19 mouse cellular contexts compared by ENCODE assay signal in genomic region chr1:172214748-172215147, GRCm38 (mm10). TPM values are rescaled to one million over a fixed set of nuclear protein-coding genes. Genes with fewer than 3 reads are reported as not detected.
A peak's percentile ranks its signal among the peaks of the same experiment; 100 is the strongest.
DNase-seq lines count a peak whose midpoint lies in the region; ATAC-seq lines count a peak whose summit lies in the region.
"Had no signal": no experiment of that assay in that cellular context is flagged by ENCODE, and none has a peak within 500 bp of the region (broad histone marks: within the 10 kb centered on the region; RNA-seq: fewer than 3 reads in every experiment).

No protein-coding gene starts in this region.

- no peaks in the 10 kb centered on the region; the same call in none of the 2 replicates for H3K27me3 ChIP-seq in midbrain, embryonic 10.5 days (ENCODE audit: low read depth, poor library complexity, severe bottlenecking)
- H3K27me3 ChIP-seq in midbrain, embryonic 15.5 days (replicated peaks): no peaks in the 10 kb centered on the region
- no peaks in the 10 kb centered on the region for H3K27me3 ChIP-seq in heart, embryonic 15.5 days
- H3K27me3 ChIP-seq: limb, embryonic 15.5 days; midbrain, embryonic 13.5 days had no signal

- peak; percentile 67 for DNase-seq in gastrocnemius, postnatal 10 days
- no peak for DNase-seq in gastrocnemius, adult 18-20 months (ENCODE audit: low spot score)
- no peak for DNase-seq in midbrain, embryonic 10.5 days (ENCODE audit: low spot score)
- DNase-seq in lung, postnatal 14 days: peak; percentile 49
- DNase-seq in spleen, postnatal 10 days (ENCODE audit: low spot score in 2 of 2): no peak
- DNase-seq in frontal cortex, postnatal 36 days (ENCODE audit: low spot score in 2 of 2): no peak
- DNase-seq: adrenal gland, postnatal 25 days; cerebellum, postnatal 36 days had no signal

- 74% methylated on average over 3 of the region's 3 CpGs for WGBS in midbrain, embryonic 10.5 days
- WGBS in midbrain, embryonic 15.5 days: 65% methylated on average over 3 of the region's 3 CpGs
- WGBS in heart, embryonic 15.5 days: 23% methylated on average over 3 of the region's 3 CpGs

- no peak for ATAC-seq in midbrain, embryonic 15.5 days (replicated peaks)
- peak; percentile 54 for ATAC-seq in heart, embryonic 15.5 days (replicated peaks; ENCODE audit: insufficient number of reproducible peaks, insufficient read depth, low FRiP score, low read depth)
- ATAC-seq: forebrain, embryonic 14.5 days; hindbrain, embryonic 16.5 days; midbrain, embryonic 13.5 days had no signal

- no peak overlapping the region for H3K9ac ChIP-seq in midbrain, embryonic 15.5 days
- no peak overlapping the region for H3K9ac ChIP-seq in heart, embryonic 15.5 days
- H3K9ac ChIP-seq: limb, embryonic 15.5 days; midbrain, embryonic 13.5 days had no signal

- no peak overlapping the region for H3K4me3 ChIP-seq in midbrain, embryonic 10.5 days
- H3K4me3 ChIP-seq in midbrain, embryonic 15.5 days: no peak overlapping the region
- H3K4me3 ChIP-seq in heart, embryonic 15.5 days: no peak overlapping the region
- H3K4me3 ChIP-seq: limb, embryonic 15.5 days; midbrain, embryonic 13.5 days had no signal

- H3K9me3 ChIP-seq in midbrain, embryonic 10.5 days (replicated peaks): no peaks in the 10 kb centered on the region
- no peaks in the 10 kb centered on the region for H3K9me3 ChIP-seq in midbrain, embryonic 15.5 days
- no peaks in the 10 kb centered on the region for H3K9me3 ChIP-seq in heart, embryonic 15.5 days (replicated peaks)
- H3K9me3 ChIP-seq: limb, embryonic 15.5 days; midbrain, embryonic 13.5 days had no signal

- peaks cover 65% of the 10 kb centered on the region for H3K4me1 ChIP-seq in midbrain, embryonic 10.5 days
- peaks cover 21% of the 10 kb centered on the region for H3K4me1 ChIP-seq in midbrain, embryonic 15.5 days
- H3K4me1 ChIP-seq in heart, embryonic 15.5 days (replicated peaks): peaks cover 62% of the 10 kb centered on the region

- peak overlapping the region; percentile 46; the same call in 1 of the 2 replicates for H3K27ac ChIP-seq in midbrain, embryonic 10.5 days (replicated peaks)
- H3K27ac ChIP-seq in midbrain, embryonic 15.5 days: no peak overlapping the region
- peak overlapping the region; percentile 70 for H3K27ac ChIP-seq in heart, embryonic 15.5 days
- H3K27ac ChIP-seq: limb, embryonic 15.5 days had no signal

- no peak overlapping the region for H3K4me2 ChIP-seq in midbrain, embryonic 15.5 days
- no peak overlapping the region for H3K4me2 ChIP-seq in heart, embryonic 15.5 days
- H3K4me2 ChIP-seq: limb, embryonic 15.5 days; midbrain, embryonic 13.5 days had no signal

- no peaks in the 10 kb centered on the region for H3K36me3 ChIP-seq in midbrain, embryonic 10.5 days
- no peaks in the 10 kb centered on the region for H3K36me3 ChIP-seq in midbrain, embryonic 15.5 days (replicated peaks)
- H3K36me3 ChIP-seq in heart, embryonic 15.5 days: no peaks in the 10 kb centered on the region
- H3K36me3 ChIP-seq: limb, embryonic 15.5 days; midbrain, embryonic 13.5 days had no signal

RNA-seq across cellular contexts. Expression of gene Casq1, which starts 4.9 kb away (rescaled TPM):
- 1,000 to 10,000 TPM; 4,961 to 5,359 TPM for total RNA-seq in gastrocnemius, postnatal 10 days (2021)
- total RNA-seq in gastrocnemius, adult 18-20 months (2021): 1,000 to 10,000 TPM; 2,670 to 3,214 TPM
- 1.3 and 1.8 TPM in 2 replicates for polyA plus RNA-seq in midbrain, embryonic 10.5 days (2016; fragmentation: Nextera tagmentation; extraction: Ambion mirVana)
- 1.7 and 2.7 TPM in 2 replicates for polyA plus RNA-seq in midbrain, embryonic 15.5 days (2015; fragmentation: Nextera tagmentation; extraction: Ambion mirVana)
- polyA plus RNA-seq in heart, embryonic 15.5 days (2015; fragmentation: Nextera tagmentation; extraction: Ambion mirVana): 96.7 and 102 TPM in 2 replicates
- total RNA-seq: adrenal gland, postnatal 25 days had no signal

RNA-seq across cellular contexts. Expression of gene Pea15a, which starts 8.1 kb away (rescaled TPM):
- total RNA-seq in gastrocnemius, postnatal 10 days (2021): 10 to 100 TPM; 72.5 to 82.1 TPM
- total RNA-seq in gastrocnemius, adult 18-20 months (2021): 10 to 100 TPM; 20.2 to 33.2 TPM
- 340 and 410 TPM in 2 replicates for polyA plus RNA-seq in midbrain, embryonic 10.5 days (2016; fragmentation: Nextera tagmentation; extraction: Ambion mirVana)
- polyA plus RNA-seq in midbrain, embryonic 15.5 days (2015; fragmentation: Nextera tagmentation; extraction: Ambion mirVana): 437 and 473 TPM in 2 replicates
- 165 and 179 TPM in 2 replicates for polyA plus RNA-seq in heart, embryonic 15.5 days (2015; fragmentation: Nextera tagmentation; extraction: Ambion mirVana)

RNA-seq across cellular contexts. Expression of gene Atp1a4, which starts 43.5 kb away (rescaled TPM):
- total RNA-seq in gastrocnemius, postnatal 10 days (2021): under 1 TPM; 0.61 to 0.66 TPM
- total RNA-seq in gastrocnemius, adult 18-20 months (2021): under 1 TPM; 0.40 to 0.43 TPM
- not detected in 2 replicates for polyA plus RNA-seq in midbrain, embryonic 10.5 days (2016; fragmentation: Nextera tagmentation; extraction: Ambion mirVana)
- 0.05 TPM in 1 of 2 replicates, not detected in the other for polyA plus RNA-seq in midbrain, embryonic 15.5 days (2015; fragmentation: Nextera tagmentation; extraction: Ambion mirVana)
- polyA plus RNA-seq in heart, embryonic 15.5 days (2015; fragmentation: Nextera tagmentation; extraction: Ambion mirVana): 0.10 and 0.28 TPM in 2 replicates
- polyA plus RNA-seq: C2C12; embryonic facial prominence, embryonic 14.5 days; hindbrain, embryonic 16.5 days; kidney, embryonic 14.5 days; limb, embryonic 15.5 days; midbrain, embryonic 13.5 days; neural tube, embryonic 14.5 days; spleen, adult 2 months had no signal

RNA-seq across cellular contexts. Expression of gene Igsf8, which starts 46.7 kb away (rescaled TPM):
- 10 to 100 TPM; 15.4 to 19.1 TPM for total RNA-seq in gastrocnemius, postnatal 10 days (2021)
- total RNA-seq in gastrocnemius, adult 18-20 months (2021): 10 to 100 TPM in 1 of 2 experiments, 1 to 10 TPM in 1; 7.6 to 10.6 TPM
- 50.2 and 62.4 TPM in 2 replicates for polyA plus RNA-seq in midbrain, embryonic 10.5 days (2016; fragmentation: Nextera tagmentation; extraction: Ambion mirVana)
- 66.2 and 77.2 TPM in 2 replicates for polyA plus RNA-seq in midbrain, embryonic 15.5 days (2015; fragmentation: Nextera tagmentation; extraction: Ambion mirVana)
- 20.6 and 35.4 TPM in 2 replicates for polyA plus RNA-seq in heart, embryonic 15.5 days (2015; fragmentation: Nextera tagmentation; extraction: Ambion mirVana)

Comparison
In these comparisons a context has a peak if more than half of its experiments do, and no peak if none do; other contexts are left out.
1. DNase-seq: peak in gastrocnemius, postnatal 10 days (single experiment) and lung, postnatal 14 days (single experiment); none in gastrocnemius, adult 18-20 months (single experiment), midbrain, embryonic 10.5 days (single experiment), spleen, postnatal 10 days (0 of 2) and frontal cortex, postnatal 36 days (0 of 2).
2. RNA of gene Casq1, which starts 4.9 kb away (polyA plus RNA-seq): 96.7 to 102 TPM in heart, embryonic 15.5 days; 1.7 to 2.7 TPM in midbrain, embryonic 15.5 days and 1.3 to 1.8 TPM in midbrain, embryonic 10.5 days; every median in the first group is over 10 times any median in the second.